Mouse (Mus musculus) testis, postnatal 14 days (tissue): ENCODE measurements around the gene 1700024P04Rik.
"Not testable (repeated sequence)": the region's sequence is repeated elsewhere in the genome, so short reads cannot be mapped to it uniquely, and the experiment has no call there.

Experiments
- DNase-seq: peaks from one replicate; pipeline ENCODE4 v3.0.0; 2021; ENCODE audit warnings: low spot score

1700024P04Rik gene

DNA sequence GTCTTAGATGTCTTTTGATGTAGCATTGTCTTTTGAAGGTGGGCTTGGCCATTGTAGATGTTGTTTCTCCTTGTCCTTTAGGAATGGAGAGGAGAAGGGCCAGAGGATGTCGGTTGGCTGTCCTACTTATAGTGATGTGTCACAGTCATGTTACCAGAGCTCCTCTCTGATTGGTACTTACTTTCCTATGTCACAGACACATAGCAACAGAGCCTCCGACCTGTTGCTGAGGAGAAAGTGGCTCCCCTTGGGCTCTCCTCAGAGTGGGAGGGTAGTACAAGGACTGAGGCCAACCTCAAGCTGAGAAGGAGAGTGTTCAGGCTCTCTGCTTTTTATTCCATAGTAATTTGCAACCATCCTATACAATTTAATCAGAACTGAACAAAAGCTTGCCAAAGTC, at the start of gene 1700024P04Rik:
1700024P04Rik (minus strand) TSS at position 101 of the 400 bp plus-strand sequence.
- DNase-seq: no peak

- no peak for DNase-seq
Measured at GRCm38 (mm10) chr13:99031223-99032216, 47.2 kb upstream of the 1700024P04Rik start.

- no peak for DNase-seq
Measured at GRCm38 (mm10) chr13:99030579-99031200, 46.3 kb upstream of the 1700024P04Rik start.

GRCm38 (mm10) chr13:99025268-99025667, 40.9 kb upstream of the 1700024P04Rik start:
- no peak for DNase-seq

DNA sequence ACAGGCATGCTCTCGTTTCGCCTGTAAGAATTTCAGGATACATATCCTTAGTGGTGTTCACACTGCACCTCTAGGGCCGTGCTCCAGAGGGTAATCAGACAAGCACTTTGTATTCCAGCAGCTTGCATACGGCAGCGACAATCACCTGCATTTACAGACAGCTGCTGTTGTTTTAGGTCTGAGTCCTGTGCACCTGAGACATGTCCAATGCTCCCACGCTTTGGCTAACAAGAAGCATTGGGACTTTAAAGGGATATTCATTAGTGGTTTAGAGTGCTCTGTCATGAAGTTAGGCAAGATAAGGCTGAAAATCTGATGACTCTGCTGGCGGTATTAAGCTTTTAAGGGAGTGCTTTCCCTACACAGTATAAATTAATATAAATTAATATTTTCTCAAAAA, 37.7 kb upstream of the 1700024P04Rik start:
- DNase-seq: no peak

DNA sequence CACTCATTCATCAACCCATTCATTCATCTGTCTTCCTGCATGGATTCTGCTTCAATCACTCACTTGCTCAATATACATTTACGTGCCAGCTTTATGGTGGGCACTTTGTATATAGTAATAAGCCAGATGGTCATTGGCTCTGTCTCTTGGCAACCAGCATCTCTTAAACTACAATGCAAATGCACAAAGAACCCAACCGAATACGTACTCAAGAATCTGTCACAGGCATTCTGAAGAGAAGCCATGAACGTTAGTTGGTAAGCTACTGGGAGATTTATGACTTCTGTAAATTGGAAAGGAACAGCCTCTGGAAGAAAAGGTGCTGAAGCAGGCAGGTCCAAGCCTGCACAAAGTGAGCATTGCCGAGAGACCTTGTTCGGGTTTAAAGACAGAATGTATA, 36.8 kb upstream of the 1700024P04Rik start:
- no peak for DNase-seq

- no peak for DNase-seq
Measured at GRCm38 (mm10) chr13:99019831-99020669, 35.7 kb upstream of the 1700024P04Rik start.

- peak; percentile 72 for DNase-seq
Measured at GRCm38 (mm10) chr13:99018526-99019201, 34.3 kb upstream of the 1700024P04Rik start.

DNA sequence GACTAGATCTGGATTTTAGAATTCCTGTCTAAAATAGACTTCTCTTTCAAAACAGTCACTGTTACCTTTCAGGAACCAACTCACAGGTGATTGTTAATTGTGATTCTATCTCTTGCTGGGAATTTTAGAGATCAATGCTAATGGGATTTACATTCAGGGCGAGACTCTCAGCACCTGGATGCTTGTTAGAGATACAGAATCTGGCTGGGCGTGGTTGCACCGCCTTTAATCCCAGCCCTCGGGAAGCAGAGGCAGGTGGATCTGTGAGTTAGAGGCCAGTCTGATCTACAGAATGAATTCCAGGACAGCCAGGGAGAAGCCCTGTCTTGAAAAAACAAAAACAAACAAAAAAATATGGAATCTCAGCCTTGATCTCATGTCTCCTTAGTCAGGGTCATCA, 32.3 kb upstream of the 1700024P04Rik start:
- no peak for DNase-seq

DNA sequence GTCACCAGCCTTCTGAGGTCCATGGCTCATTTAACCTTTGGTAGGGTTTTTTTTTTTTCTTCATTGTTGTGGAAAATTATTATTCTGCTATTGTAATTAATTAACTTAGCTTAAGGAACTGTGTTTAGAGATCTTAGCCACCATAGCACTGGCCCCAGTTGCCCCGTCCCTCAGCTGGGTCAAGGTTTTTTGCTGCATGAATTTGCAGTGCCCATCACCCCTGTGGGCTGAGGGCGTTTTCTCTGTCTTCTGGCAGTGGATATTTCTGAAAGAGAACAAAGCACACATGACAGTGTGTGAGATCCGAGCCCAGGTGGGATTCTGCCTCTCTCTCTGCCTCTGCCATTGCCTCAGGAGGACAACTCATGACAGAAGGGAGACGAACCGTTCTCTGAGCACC, 28.5 kb upstream of the 1700024P04Rik start:
- no peak for DNase-seq

GRCm38 (mm10) chr13:99008013-99008412, 23.6 kb upstream of the 1700024P04Rik start:
- no peak for DNase-seq

- no peak for DNase-seq
Measured at GRCm38 (mm10) chr13:99006389-99007099, 22.2 kb upstream of the 1700024P04Rik start.

- DNase-seq: not testable (repeated sequence)
Measured at GRCm38 (mm10) chr13:99001652-99002051, 17.3 kb upstream of the 1700024P04Rik start.

- no peak for DNase-seq
Measured at GRCm38 (mm10) chr13:98997025-98997424, 12.7 kb upstream of the 1700024P04Rik start.

- DNase-seq: no peak
Measured at GRCm38 (mm10) chr13:98977070-98977785, 7.1 kb downstream of the 1700024P04Rik start.

DNA sequence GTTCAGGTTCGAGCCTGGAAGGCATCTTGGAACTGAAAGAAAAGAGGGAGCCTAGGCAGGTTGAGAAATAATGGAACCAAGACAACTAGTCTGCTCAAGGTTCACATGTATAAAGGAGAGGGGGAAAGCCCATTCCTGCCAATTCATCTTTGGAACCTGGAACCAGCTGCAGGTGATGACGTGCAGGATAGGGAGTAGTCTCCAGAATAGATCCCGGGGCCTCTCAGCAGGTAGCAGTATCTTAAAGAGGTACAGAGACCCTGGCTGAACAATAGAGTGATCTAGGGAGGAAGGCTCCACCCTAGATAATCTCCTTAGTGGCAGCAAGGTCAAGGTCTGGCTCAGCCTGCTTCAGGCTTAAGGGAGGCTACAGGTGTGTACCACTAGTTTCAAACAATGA, 8.3 kb downstream of the 1700024P04Rik start:
- DNase-seq: not testable (repeated sequence)

DNA sequence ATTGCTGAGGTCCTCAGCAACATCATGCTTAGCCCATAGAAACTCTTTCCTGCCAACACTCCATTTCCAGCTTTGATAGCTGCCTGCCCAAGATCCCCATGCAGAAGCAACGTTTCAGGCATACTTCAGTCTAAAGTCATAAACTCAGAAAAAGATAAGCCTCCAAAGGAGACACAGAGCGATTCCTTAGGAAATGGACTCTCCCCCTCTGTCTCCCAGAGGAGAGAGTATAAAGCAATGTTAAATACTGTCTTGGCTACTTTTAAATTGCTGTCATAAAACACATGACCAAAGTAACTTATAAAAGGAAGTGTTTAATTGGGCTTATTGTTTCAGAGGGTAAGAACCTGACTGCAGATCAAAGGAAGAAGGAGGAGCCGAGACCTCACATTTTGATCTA, 12.3 kb downstream of the 1700024P04Rik start:
- DNase-seq: no peak

DNA sequence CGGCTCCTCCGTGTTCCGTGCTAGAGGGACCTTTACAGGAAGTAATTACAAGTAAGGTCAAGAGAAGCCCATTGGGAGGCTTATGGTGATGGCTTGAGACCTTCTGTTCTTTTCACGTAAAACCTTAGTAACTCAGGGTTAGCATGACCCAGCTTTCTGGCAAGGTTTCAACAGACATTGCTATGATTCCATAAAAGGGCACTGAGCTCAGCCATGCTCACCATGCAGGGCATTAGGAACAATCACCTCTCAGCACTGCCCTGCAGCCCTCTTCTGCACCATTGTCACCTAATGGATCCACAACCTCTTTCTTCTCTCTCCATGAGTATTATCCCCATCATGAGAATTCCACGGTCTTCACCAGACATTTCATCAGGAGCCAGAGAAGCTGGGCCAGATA, 12.7 kb downstream of the 1700024P04Rik start:
- no peak for DNase-seq

- no peak for DNase-seq
Measured at GRCm38 (mm10) chr13:98968517-98968916, 15.8 kb downstream of the 1700024P04Rik start.

GRCm38 (mm10) chr13:98967942-98968341, 16.4 kb downstream of the 1700024P04Rik start:
- no peak for DNase-seq
